Mouse (Mus musculus) urinary bladder, postnatal 0 days (tissue): Measurements from ENCODE around the gene Zfp324. TPM values are rescaled to one million over a fixed set of nuclear protein-coding genes. Genes with fewer than 3 reads are reported as not detected.

Experiments
- polyA plus RNA-seq: library from polyadenylated mRNA; unstranded; fragments of >200 nt; fragmentation: Nextera tagmentation; extraction: Ambion mirVana; gene quantifications from 2 replicates; pipeline ENCODE4 v1.2.1, GENCODE M21; 2015

Gene Zfp324
- polyA plus RNA-seq = 5.2 and 5.5 TPM in 2 replicates

DNA sequence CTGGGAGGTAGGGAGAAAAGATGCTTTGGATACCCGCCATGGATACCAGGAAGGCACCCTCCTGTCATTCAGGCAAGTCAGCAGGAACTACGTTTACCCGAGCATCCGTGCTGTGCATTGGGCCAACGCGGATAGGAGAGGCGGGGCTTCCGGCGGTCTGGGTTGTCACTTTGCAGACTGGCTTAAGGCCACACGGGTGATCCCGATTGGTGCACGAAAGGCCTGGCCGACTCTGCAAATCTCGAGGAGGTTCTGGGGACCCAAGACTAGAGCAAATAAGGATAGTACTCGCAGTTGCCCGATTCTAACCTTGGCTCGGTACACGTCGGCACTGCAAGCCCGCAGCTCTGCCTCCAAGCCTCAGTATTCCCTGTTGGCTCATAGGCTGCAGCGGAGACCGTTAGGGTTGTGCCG lies at the start of gene Zfp324:
Gene Zfp324 (plus strand): TSS at position 161 of the 414 bp plus-strand sequence.

DNA sequence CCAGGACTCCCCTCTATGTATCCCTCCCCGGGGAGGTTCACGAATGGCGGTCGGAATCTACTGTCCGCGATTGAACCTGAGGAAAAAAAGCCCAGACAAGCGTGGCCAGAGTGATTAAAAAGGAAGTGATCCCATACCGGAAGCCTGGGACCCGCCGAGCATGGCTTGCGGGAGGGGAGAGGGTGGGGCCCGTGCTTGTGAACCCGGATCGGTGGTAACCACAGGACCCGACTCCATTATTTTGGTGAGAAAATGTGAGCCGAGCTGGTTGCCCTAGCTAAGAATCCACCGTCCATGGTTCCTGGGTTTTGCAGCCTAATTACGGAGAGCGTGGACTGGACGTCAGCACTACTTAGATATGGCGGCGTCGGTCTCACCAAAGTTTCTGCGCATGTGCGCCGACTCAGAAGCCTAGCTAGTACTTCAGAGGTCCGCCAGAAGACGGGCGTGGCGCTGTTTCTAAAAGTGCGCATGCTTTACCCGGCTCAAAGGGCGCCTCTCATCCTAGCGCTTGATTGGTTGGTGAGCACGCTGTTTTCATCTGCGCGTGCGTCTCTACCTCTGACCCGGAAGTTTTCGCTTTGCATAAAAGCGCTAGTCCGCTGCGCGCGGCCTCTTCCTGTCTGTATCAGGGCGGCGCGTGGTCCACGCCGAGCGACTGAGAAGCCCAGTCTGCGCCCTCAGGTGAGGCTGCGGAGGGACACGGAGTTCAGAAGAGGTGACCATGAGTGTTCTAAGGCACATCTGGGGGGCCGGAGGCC lies 43.8 kb upstream of the Zfp324 start, which contains the start of gene Rps5:
Gene Rps5 (plus strand): TSS at position 586 of the 761 bp plus-strand sequence.

DNA sequence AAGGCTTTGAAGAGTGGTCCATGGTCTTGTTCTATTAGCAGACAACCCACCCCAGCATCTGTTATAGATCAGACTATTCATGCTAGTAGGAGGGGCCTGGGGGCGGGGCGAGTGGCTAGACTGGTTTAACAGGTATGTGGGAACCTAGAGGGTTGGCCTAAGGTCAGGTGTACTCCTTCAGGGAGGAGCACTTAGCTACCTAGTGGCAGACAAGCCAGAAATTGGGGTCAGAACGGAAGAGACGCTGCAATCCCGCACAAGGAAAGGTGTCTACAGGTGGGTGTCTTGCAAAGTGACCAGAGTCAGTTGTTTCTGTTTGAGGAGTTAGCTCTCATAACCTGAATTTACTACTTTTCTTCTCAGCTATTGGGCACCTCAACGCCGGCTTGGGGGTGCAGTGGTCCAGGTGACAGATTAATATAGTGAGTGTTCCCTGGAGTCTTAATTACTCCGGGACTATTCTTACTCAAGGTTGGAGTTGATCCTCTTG lies 38.4 kb upstream of the Zfp324 start, which contains the start of gene Rnf225:
Gene Rnf225 (plus strand): TSS at position 226 of the 490 bp plus-strand sequence.

GRCm38 (mm10) chr7:12977682-12978389 lies 12.2 kb downstream of the Zfp324 start, which contains the start of gene Zfp446:
Zfp446 (plus strand) TSS chr7:12977848.

GRCm38 (mm10) chr7:12998053-12998452 lies 32.4 kb downstream of the Zfp324 start, which contains the start of gene Slc27a5:
Slc27a5 (minus strand) TSS chr7:12998192.

GRCm38 (mm10) chr7:12998851-12999250 lies 33.2 kb downstream of the Zfp324 start, which contains the start of gene Trim28:
Trim28 (plus strand) TSS chr7:12999114.

DNA sequence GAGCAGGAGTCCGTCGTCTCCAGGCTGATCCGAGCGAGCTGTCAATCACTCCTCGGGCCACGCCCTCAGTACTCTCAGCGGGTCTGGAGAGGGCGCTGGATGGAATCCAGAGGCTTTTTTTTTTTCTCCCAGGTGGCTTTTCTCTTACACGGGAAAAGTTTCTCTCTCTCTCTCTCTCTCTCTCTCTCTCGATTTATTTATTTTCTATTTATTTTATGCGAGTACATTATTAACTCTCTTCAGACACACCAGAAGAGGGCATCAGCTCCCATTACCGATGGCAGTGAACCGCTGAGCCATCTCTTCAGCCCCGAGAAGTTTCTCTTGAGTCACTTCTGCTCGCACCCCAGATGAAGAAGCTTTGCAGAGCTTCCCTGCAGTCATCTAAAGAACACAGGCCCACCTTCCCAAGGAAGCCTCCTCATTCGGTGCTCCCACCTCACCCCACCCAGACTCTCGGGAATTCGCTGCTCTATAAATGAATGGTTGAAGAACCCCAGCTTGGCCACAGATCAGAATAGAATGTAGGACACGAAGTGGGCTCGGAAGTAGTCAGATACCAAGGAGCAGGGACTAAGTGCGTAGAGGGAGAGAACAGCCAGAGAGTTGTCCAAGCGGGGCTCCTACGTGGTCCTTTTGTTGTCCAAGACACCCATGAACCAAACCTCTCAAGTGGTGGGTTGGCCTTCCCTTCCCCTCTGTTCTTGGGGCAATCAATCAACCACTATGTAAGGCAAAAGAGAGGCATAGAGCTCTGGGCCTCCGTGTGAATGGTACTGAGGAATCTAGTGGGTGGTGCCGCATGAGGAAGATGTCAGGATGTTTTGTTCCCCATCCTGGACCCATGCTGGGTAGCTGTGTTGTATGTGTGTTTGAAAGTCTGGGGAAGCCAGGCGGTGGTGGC lies 44.6 kb downstream of the Zfp324 start, which contains the start of gene Zbtb45:
Gene Zbtb45 (minus strand): TSS at position 30 of the 904 bp plus-strand sequence.

Other genes starting within 250 kb of the Zfp324 start
- not detected in 2 replicates for gene Vmn2r56, start 230.8 kb upstream of the Zfp324 start, polyA plus RNA-seq
- 1.2 and 1.3 TPM in 2 replicates for gene Zscan18, start 162.2 kb upstream of the Zfp324 start, polyA plus RNA-seq
- gene Zfp329, start 147.0 kb upstream of the Zfp324 start, polyA plus RNA-seq = 5.2 and 5.8 TPM in 2 replicates
- gene Zfp110, start 131.1 kb upstream of the Zfp324 start, polyA plus RNA-seq = 18.0 and 18.1 TPM in 2 replicates
- gene Zfp128, start 84.7 kb upstream of the Zfp324 start, polyA plus RNA-seq = 1.5 and 1.6 TPM in 2 replicates
- gene Zscan22, start 68.0 kb upstream of the Zfp324 start, polyA plus RNA-seq = 5.3 and 5.7 TPM in 2 replicates
- gene Rps5, start 43.5 kb upstream of the Zfp324 start, polyA plus RNA-seq = 736 and 897 TPM in 2 replicates
- 1.3 and 1.9 TPM in 2 replicates for gene Rnf225, start 38.4 kb upstream of the Zfp324 start, polyA plus RNA-seq
- gene Zfp446, start 12.0 kb downstream of the Zfp324 start, polyA plus RNA-seq = 2.6 and 2.9 TPM in 2 replicates
- 0.08 TPM in 1 of 2 replicates, not detected in the other for gene Slc27a5, start 32.4 kb downstream of the Zfp324 start, polyA plus RNA-seq
- 89.6 and 97.6 TPM in 2 replicates for gene Trim28, start 33.3 kb downstream of the Zfp324 start, polyA plus RNA-seq
- gene Zbtb45, start 44.2 kb downstream of the Zfp324 start, polyA plus RNA-seq = 7.3 and 8.5 TPM in 2 replicates
- gene Chmp2a, start 69.0 kb downstream of the Zfp324 start, polyA plus RNA-seq = 211 and 212 TPM in 2 replicates
- gene Ube2m, start 72.4 kb downstream of the Zfp324 start, polyA plus RNA-seq = 90.5 and 91.6 TPM in 2 replicates
- gene Mzf1, start 88.9 kb downstream of the Zfp324 start, polyA plus RNA-seq = 0.90 and 1.4 TPM in 2 replicates
- not detected in 2 replicates for gene Vmn1r85, start 129.3 kb downstream of the Zfp324 start, polyA plus RNA-seq
- gene Vmn1r86, start 154.1 kb downstream of the Zfp324 start, polyA plus RNA-seq = not detected in 2 replicates
- gene Vmn1r87, start 174.3 kb downstream of the Zfp324 start, polyA plus RNA-seq = not detected in 2 replicates
- not detected in 2 replicates for gene Vmn1r88, start 193.7 kb downstream of the Zfp324 start, polyA plus RNA-seq
- gene Vmn1r89, start 247.2 kb downstream of the Zfp324 start, polyA plus RNA-seq = not detected in 2 replicates